Mouse (Mus musculus) olfactory bulb, adult 2 months (tissue): ENCODE measurements at regions not wholly inside any gene's neighbourhood (a gene's known extent, or its start where the extent isn't known, plus 50 kb on each side); places are given as distances from the start of the nearest gene placed in this dataset.

Experiments used
- CTCF ChIP-seq: fragments of 200-500 bp; IDR thresholded peaks from 2 replicates; pipeline ENCODE4 v1.5.1; 2012; ENCODE audit warnings: low read depth, mild to moderate bottlenecking, low read length, moderate library complexity; ENCODE audit not compliant: insufficient read depth
- POLR2A ChIP-seq: fragments of 200-500 bp; IDR thresholded peaks from 2 replicates; pipeline ENCODE4 v1.6.1; 2012; ENCODE audit warnings: mild to moderate bottlenecking, low read depth, low read length, moderate library complexity; ENCODE audit not compliant: insufficient read depth

DNA sequence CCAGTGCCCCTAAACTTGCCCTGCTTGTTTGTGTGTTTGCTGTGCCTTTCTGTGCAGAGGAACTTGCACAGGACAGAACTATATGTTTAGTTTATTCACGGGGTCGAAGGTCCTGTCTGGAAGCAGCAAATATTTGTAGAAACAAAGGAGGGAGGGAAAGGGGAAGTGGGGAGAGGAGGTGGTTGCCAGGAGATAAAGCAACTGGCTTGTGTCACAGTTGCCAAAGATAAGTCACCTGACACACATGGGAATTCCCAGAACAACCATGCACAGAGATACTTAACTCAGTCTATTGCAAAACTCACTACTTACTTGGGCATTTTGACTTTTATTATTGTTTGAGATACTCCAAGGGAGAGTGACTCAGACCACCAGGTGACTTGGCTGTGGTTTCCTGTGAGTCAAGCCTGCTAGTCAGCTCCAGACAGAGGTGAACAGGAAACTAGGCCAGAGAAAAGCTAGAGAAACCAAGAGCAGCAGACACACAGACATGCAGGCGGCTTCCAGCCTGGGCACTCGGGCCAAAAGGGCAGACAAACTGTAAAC lies 152.5 kb upstream of the Ctnnb1 start:
- TF ChIP-seq CTCF (no peak), POLR2A (no peak)
